Mouse (Mus musculus) thymus, adult 18-20 months (tissue): ENCODE results near the gene Spata2.

Experiments
- DNase-seq, 2 experiments: peaks; one replicate each; pipeline ENCODE4 v3.0.0; 2022; ENCODE audit warnings: mixed read lengths in 2 of 2

Spata2 gene

GRCm38 (mm10) chr2:167445911-167446780 is 46.5 kb downstream of the Spata2 start:
- no peak for DNase-seq

- DNase-seq: no peak
Observed at GRCm38 (mm10) chr2:167443411-167444193, 49.1 kb downstream of the Spata2 start.

GRCm38 (mm10) chr2:167439422-167439821 is 53.3 kb downstream of the Spata2 start:
- DNase-seq: no peak

GRCm38 (mm10) chr2:167436371-167436770 is 56.3 kb downstream of the Spata2 start:
- no peak for DNase-seq

- no peak for DNase-seq
Observed at GRCm38 (mm10) chr2:167435631-167436030, 57.1 kb downstream of the Spata2 start.

- DNase-seq: no peak
Observed at GRCm38 (mm10) chr2:167434570-167434969, 58.1 kb downstream of the Spata2 start.

- no peak for DNase-seq
Observed at GRCm38 (mm10) chr2:167431418-167431776, 61.3 kb downstream of the Spata2 start.
